Mouse (Mus musculus) heart, adult 9 months (tissue): ENCODE results near the gene Nploc4.

ENCODE experiments used
- DNase-seq, 2 experiments: peaks; one replicate each; pipeline ENCODE4 v3.0.0; 2022; ENCODE audit warnings: low spot score in 2 of 2

The Nploc4 gene

GRCm38 (mm10) chr11:120437152-120437856, at the start of gene Nploc4:
TSS of gene Nploc4 (minus strand) at chr11:120437708.
- DNase-seq, result peak; percentile 80 to 85

- no peak for DNase-seq
These were observed 47.7 kb upstream of the Nploc4 start for GRCm38 (mm10) chr11:120485251-120485650.

DNA sequence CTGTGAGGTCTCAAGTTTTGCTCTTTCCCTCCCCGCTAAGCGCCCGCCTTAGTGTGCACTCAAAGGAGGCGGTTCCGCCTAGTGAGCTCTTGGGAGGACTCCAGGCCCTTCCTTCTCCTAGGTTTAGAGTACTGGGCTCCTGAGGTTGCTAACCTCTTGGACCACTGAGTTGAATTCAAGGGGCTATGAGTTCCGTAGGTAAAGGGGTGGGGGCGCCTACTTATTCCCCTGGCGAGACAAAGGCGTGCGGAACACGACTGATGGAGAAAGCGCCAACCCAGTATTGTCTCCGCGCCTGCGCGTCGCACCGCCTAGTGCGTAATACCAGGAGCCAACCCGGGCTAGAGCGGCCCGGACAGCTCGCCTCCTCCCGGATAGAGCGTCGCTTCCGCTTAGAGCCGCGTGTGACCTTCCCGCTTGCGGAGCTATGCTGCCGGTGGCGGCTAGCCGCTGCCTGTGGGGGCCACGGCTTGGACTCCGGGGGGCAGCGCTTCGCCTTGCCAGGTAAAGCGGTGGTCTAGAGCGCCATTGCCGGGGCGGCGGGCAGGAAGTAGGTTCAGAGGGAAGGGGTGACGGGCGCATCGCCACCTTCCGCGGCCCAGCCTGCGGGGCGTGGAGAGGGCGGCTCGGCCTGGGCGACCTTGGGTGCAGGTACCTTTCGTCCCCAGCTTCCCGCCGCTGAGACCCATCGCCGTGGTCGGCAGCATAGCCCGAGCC, 46.9 kb upstream of the Nploc4 start, which contains the start of gene Mrpl12:
Gene Mrpl12, plus strand, starts transcription at position 349 of the 717 bp plus-strand sequence.
- DNase-seq, result peak; percentile 90 to 91

GRCm38 (mm10) chr11:120483448-120483934, 46.0 kb upstream of the Nploc4 start:
- no peak for DNase-seq

DNA sequence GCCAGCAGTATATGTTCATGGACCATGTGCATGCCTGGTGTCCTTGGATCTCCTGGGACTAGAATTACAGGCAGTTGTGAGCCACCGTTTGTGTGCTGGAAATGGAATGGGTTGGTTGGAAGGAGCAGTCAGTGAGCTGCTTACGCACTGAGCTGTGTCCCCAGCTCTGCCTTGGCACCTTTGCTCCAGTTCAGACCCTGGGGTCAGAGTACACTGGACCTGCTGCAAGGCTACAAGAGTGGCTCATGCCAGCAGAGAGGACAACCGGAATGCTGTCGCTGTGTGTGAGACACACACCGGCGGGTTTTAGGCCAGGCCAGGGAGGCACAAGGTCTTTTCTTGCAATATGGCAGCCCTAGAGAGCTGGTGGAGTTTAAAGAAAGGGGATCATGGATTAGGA, 34.5 kb upstream of the Nploc4 start:
- DNase-seq, result no peak

- DNase-seq, result no peak
These were observed 30.2 kb upstream of the Nploc4 start for GRCm38 (mm10) chr11:120467736-120468092.

- DNase-seq, result peak; percentile 92 to 94
These were observed 29.7 kb upstream of the Nploc4 start, which contains the start of gene Arl16 for GRCm38 (mm10) chr11:120467051-120467735. TSS of gene Arl16 (minus strand) at chr11:120467607.

GRCm38 (mm10) chr11:120465521-120465920, 28.0 kb upstream of the Nploc4 start:
- DNase-seq, result no peak

DNA sequence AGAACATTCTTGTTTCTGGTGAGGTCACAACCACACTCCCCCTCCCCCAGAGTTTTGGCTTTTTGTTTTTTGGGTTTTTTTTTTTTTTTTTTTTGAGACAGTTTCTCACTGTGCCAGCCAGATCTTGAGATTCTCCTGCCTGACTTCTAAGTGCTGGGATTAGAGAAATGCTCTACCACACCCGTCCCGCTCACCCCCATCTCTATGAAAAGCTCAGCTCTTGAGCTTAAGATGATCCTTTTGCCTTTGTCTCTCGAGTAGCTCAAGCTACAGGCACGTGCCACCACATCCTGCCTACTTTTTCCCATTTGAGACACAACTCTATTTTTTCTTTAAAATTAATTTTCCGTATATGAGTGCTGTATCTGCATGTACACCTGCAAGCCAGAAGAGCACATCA, 26.9 kb upstream of the Nploc4 start:
- DNase-seq, result no peak

DNA sequence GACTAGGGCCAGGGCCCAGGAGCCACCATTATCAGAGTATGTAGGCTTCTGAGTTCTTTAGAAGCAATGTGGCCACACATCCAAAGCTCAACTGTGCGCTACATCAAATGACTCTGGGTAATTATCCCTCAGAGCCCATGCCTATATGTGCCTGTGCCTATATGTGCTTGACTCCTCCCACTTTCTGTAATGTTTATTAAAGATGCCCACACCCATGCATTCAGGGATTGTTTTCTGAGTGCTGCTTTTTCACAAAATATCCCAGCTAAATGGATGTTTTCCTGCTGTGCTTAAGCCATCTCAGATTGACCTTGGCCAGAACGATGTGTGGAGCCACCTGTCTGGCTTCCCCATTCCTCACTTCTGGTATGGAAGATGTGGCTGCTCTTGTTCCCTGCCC, 26.0 kb upstream of the Nploc4 start:
- no peak for DNase-seq

DNA sequence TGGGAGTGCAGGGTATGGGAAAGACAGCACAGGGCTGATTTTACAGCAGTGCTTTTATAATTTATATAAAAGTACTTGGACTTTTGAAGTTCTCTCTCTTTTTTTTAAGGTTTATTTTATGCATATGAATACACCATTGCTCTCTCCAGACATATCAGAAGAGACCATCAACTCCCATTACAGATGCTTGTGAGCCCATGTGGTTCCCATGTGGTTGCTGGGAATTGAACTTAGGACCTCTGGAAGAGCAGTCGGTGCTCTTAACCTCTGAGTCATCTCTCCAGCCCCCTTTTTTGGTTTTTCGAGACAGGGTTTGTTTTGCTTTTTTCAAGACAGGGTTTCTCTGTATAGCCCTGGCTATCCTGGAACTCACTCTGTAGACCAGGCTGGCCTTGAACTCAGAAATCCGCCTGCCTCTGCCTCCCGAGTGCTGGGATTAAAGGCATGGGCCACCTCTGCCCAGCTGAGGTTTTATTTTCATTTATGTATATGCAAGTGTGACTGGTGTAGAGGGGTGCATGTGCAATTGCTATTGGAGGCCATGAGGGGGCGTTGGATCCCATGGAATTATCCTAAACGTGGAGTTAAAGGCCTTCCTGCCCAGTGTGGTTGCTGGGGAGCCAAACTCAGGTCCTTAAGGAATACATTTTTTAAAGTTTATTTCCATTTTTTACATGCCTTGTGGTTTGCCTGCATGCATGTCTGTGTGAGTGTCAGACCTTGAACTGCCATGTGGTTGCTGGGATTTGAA, 21.5 kb upstream of the Nploc4 start:
- DNase-seq, result no peak

DNA sequence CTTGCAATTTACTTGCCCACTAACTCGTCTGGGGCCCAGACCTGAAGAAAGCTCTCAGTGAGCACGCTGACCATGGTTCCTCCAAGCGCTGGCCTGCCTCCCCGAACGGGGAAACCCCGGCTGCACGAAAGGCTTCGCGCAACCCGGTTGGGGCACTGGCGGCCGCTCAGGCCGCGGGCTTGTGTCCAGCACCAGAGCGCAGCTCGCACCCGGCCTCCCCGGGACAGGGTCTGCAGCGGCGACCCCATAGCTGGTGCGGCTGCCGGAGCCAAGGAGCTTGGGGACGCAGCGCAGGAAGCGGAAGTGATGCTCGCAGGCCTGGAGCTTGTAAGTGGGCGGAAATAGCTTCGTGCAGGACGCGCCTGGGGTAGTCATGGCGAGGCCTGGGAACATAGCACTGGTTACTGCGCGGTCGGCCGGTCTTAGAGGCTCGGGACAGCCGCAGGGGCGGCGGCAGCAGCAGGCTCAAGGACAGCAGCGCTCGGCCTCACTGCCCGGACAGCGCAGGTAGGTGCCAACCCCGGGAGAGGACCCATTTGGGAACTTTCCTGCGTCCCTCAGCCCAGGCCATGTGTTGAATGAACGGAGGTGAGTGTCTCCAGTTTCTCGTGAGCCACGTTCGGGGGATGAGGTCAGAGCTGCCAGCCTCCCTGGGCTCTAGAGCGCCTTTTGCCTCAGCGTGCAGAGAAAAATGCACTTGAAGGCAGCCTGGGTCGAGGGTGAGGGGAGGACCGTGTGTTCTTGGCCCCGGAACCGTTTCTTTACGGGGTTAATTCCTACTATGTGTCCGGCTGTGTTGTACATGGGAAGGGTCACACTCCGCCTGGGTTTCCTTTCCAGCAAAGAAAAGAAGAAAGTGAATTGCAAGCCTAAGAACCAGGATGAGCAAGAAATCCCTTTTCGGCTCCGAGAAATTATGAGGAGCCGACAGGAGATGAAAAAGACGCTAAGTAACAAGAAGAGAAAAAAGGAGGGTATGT, 20.6 kb upstream of the Nploc4 start, which contains the start of the genes Oxld1 and Ccdc137:
Gene Oxld1, minus strand, starts transcription at position 297 of the 980 bp plus-strand sequence.
Gene Ccdc137, plus strand, starts transcription at position 344 of the 980 bp plus-strand sequence.
- DNase-seq, result peak; percentile 80 to 81

DNA sequence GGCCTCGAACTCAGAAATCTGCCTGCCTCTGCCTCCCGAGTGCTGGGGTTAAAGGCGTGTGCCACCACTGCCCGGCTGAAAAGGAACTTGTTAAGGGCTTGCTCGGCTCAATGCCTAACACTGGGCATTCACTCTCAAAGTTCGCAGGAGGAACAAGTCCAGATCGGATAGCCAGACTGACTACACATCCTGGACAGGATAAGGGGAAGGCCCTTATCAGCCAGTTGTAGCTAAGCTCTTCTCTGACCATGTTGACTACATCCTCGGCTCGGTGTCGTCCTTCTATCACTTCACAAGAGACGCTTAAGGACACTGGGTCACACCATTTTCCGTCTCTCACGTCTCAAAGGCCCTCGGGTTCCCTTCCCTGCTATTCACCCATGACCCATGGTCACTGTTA, 19.9 kb upstream of the Nploc4 start:
- DNase-seq, result no peak

DNA sequence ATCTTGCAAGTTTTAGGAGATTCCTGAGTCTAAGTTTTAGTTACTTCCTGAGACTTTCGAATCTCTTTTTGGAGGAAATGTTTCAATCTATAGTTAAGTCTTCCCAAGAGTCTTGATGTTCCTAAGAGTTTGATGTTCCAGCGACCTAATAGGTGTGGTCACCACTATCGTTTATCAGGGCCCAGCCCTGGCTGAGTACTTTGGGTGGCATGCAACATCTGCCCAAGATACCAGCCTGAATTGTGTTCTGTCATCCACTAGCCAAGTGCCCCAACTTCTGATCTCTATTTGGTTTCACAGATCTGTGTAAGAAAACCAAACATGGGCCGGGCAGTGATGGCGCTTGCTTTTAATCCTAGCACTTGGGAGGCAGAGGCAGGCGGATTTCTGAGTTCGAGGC, 17.9 kb upstream of the Nploc4 start:
- DNase-seq, result no peak

DNA sequence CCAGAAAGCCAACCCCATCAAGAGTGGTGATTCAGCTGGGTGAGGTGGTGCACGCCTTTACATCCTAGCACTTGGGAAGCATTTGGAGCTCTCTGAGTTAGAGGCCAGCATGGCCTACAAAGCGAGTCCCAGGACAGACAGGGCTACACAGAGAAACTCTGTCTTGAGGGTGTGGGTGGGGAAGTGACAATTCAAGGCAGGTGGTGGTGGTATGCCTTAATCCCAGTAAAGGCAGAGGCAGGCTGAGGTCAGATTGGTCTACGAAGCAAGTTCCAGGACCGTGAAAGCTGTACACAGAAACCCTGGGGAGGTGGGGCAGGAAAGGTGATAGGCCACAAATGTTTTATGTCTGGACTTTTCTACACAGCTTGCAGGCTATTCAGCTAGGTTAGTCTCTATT, 17.5 kb upstream of the Nploc4 start:
- DNase-seq, result no peak

GRCm38 (mm10) chr11:120453306-120453705, 15.8 kb upstream of the Nploc4 start, which contains the start of gene Pde6g:
TSS of gene Pde6g (minus strand) at chr11:120453500.
- DNase-seq, result no peak

DNA sequence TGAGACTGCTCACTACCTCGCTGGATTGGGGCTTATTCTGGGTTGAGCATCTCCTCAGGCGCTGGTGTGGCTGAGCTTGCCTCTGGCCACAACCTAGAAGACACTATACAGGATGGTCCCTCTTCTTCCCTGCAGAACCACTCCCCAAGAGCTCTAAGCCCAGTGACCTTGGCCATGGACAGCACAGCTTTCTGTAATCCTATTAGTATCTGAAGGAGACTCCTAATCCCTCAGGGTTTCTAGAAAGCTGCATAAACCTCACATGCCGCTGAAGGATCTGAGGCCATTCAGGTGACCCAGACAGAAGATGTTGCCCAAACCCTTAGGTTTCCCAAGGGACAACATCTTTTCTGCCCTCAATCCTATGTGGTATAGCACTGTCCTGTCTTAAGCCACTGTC, 14.7 kb upstream of the Nploc4 start:
- DNase-seq, result no peak

DNA sequence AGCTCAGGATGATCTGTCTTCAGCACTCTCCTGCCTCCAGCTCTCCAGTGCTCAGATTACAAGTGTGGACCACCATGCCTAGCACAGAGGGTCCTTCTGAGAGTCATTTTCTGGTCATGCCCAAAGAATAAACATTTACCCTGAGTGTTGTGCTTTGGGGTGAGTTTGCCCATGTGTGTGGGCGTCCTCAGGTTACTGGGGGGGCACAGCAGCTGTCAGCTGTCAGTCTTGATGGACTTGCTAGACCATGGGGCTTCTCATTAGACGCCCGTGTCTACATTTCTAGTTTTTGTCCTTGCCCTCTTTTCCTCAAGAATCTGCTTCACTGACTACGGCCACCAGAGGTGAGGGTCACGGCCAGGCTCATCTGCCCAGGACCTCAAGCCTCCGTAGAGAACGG, 9.7 kb upstream of the Nploc4 start:
- DNase-seq, result no peak

DNA sequence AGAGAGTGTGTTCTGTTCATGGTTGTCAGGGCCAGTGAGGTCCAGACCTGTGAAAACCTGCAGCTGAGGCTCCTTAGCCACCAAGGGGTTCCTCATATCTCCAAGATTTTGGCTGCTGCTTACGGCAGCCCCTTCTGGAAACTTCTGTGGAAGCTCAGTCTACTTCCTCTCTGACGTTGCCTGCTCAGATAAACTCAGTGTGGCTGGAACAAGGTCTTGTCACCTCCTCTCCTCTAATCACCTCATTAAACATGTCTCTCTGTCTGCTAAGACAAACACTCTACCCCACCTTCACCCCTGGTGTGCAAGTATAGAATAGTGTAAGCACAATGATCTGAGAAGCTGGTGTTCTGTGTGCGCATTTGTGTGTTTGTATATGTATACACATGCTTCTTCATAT, 8.0 kb upstream of the Nploc4 start:
- DNase-seq, result no peak

GRCm38 (mm10) chr11:120444106-120444505, 6.6 kb upstream of the Nploc4 start:
- no peak for DNase-seq
